Mouse (Mus musculus): ENCODE results near the gene Oxtr. TPM values are rescaled to one million over a fixed set of nuclear protein-coding genes. Genes with fewer than 3 reads are reported as not detected.
A peak's percentile ranks its signal among the peaks of the same experiment; 100 is the strongest.

The Oxtr gene
- polyA plus RNA-seq, 1 experiment from 2014 or later, result 0.05 TPM

- no peaks in the 10 kb centered on the region for H3K9me3 ChIP-seq (ENCODE audit: low read length)
- ATAC-seq, result no peak
- H3K36me3 ChIP-seq (ENCODE audit: insufficient read depth, low read length), result no peaks in the 10 kb centered on the region
- H3K4me3 ChIP-seq (ENCODE audit: low read depth, low read length), result no peak overlapping the region
- TF ChIP-seq CTCF (IDR thresholded peaks at IDR 0.05) (no peak), EP300 (IDR thresholded peaks at IDR 0.05) (no peak)
- H3K9ac ChIP-seq (replicated peaks; ENCODE audit: low read depth), result no peak overlapping the region
- H3K27ac ChIP-seq (ENCODE audit: low read length), result no peak overlapping the region
- 53% methylated on average over 8 of the region's 8 CpGs for WGBS
- DNase-seq (ENCODE audit: low spot score), result no peak
- H3K4me1 ChIP-seq (ENCODE audit: insufficient read depth, low read depth, low read length), result no peaks in the 10 kb centered on the region
- no peaks in the 10 kb centered on the region for H3K27me3 ChIP-seq (replicated peaks; ENCODE audit: insufficient read depth, low read length)
- H3K4me2 ChIP-seq (replicated peaks; ENCODE audit: low read depth, low read length), result no peak overlapping the region
These were observed 6.7 kb upstream of the Oxtr start for GRCm38 (mm10) chr6:112496291-112497060.

- 0 out of 2 replicates have a peak, but pooled peaks cover 5% of the 10 kb centered on the region for H3K27me3 ChIP-seq (replicated peaks; ENCODE audit: insufficient read depth, low read length)
- DNase-seq (ENCODE audit: low spot score) (peak; percentile 78), ATAC-seq (peak; percentile 80)
- 0 out of 2 replicates have a peak, but pooled peaks have one; percentile 44 for TF ChIP-seq EP300 (IDR thresholded peaks at IDR 0.05)
- TF ChIP-seq CTCF (IDR thresholded peaks at IDR 0.05), result no peak
- H3K4me1 ChIP-seq (ENCODE audit: insufficient read depth, low read depth, low read length), result no peaks in the 10 kb centered on the region
- H3K4me2 ChIP-seq (replicated peaks; ENCODE audit: low read depth, low read length), result no peak overlapping the region
- H3K27ac ChIP-seq (ENCODE audit: low read length), result no peak overlapping the region
- no peak overlapping the region for H3K9ac ChIP-seq (replicated peaks; ENCODE audit: low read depth)
- WGBS, result 28% methylated on average over 4 of the region's 4 CpGs
- no peak overlapping the region for H3K4me3 ChIP-seq (ENCODE audit: low read depth, low read length)
- H3K9me3 ChIP-seq (ENCODE audit: low read length), result no peaks in the 10 kb centered on the region
- no peaks in the 10 kb centered on the region for H3K36me3 ChIP-seq (ENCODE audit: insufficient read depth, low read length)
These were observed 5.5 kb upstream of the Oxtr start for GRCm38 (mm10) chr6:112495219-112495618.

GRCm38 (mm10) chr6:112494620-112495081 lies 4.9 kb upstream of the Oxtr start:
- ATAC-seq (no peak), DNase-seq (ENCODE audit: low spot score) (peak; percentile 32)
- Histone ChIP-seq H3K9me3 (ENCODE audit: low read length) (no peaks in the 10 kb centered on the region), H3K4me2 (replicated peaks; ENCODE audit: low read depth, low read length) (no peak overlapping the region), H3K36me3 (ENCODE audit: insufficient read depth, low read length) (no peaks in the 10 kb centered on the region), H3K27me3 (replicated peaks; ENCODE audit: insufficient read depth, low read length) (peaks cover 11% of the 10 kb centered on the region), H3K27ac (ENCODE audit: low read length) (no peak overlapping the region), H3K4me1 (ENCODE audit: insufficient read depth, low read depth, low read length) (no peaks in the 10 kb centered on the region), H3K9ac (replicated peaks; ENCODE audit: low read depth) (no peak overlapping the region), H3K4me3 (ENCODE audit: low read depth, low read length) (no peak overlapping the region)
- peak; percentile 51 for TF ChIP-seq CTCF (IDR thresholded peaks at IDR 0.05)
- TF ChIP-seq EP300 (IDR thresholded peaks at IDR 0.05), result no peak
- WGBS, result 56% methylated on average over 10 of the region's 10 CpGs

- ATAC-seq (no peak), DNase-seq (ENCODE audit: low spot score) (no peak)
- no peaks in the 10 kb centered on the region for H3K36me3 ChIP-seq (ENCODE audit: insufficient read depth, low read length)
- H3K4me1 ChIP-seq (ENCODE audit: insufficient read depth, low read depth, low read length), result peaks cover 7% of the 10 kb centered on the region; the same call in 1 of the 2 replicates
- H3K27me3 ChIP-seq (replicated peaks; ENCODE audit: insufficient read depth, low read length), result peaks cover 23% of the 10 kb centered on the region
- no peak overlapping the region for H3K9ac ChIP-seq (replicated peaks; ENCODE audit: low read depth)
- WGBS, result 83% methylated on average over 9 of the region's 9 CpGs
- H3K4me2 ChIP-seq (replicated peaks; ENCODE audit: low read depth, low read length), result no peak overlapping the region
- H3K9me3 ChIP-seq (ENCODE audit: low read length), result no peaks in the 10 kb centered on the region
- no peak overlapping the region for H3K4me3 ChIP-seq (ENCODE audit: low read depth, low read length)
- TF ChIP-seq CTCF (IDR thresholded peaks at IDR 0.05) (no peak), EP300 (IDR thresholded peaks at IDR 0.05) (no peak)
- H3K27ac ChIP-seq (ENCODE audit: low read length), result no peak overlapping the region
These were observed 3.6 kb upstream of the Oxtr start for GRCm38 (mm10) chr6:112493371-112493770.

- peaks cover 7% of the 10 kb centered on the region; the same call in 1 of the 2 replicates for H3K4me1 ChIP-seq (ENCODE audit: insufficient read depth, low read depth, low read length)
- no peak for ATAC-seq
- WGBS, result 81% methylated on average over 6 of the region's 6 CpGs
- TF ChIP-seq CTCF (IDR thresholded peaks at IDR 0.05) (no peak), EP300 (IDR thresholded peaks at IDR 0.05) (no peak)
- H3K9me3 ChIP-seq (ENCODE audit: low read length), result no peaks in the 10 kb centered on the region
- no peak overlapping the region for H3K27ac ChIP-seq (ENCODE audit: low read length)
- peaks cover 30% of the 10 kb centered on the region for H3K27me3 ChIP-seq (replicated peaks; ENCODE audit: insufficient read depth, low read length)
- H3K36me3 ChIP-seq (ENCODE audit: insufficient read depth, low read length), result no peaks in the 10 kb centered on the region
- no peak overlapping the region for H3K4me3 ChIP-seq (ENCODE audit: low read depth, low read length)
- no peak overlapping the region for H3K9ac ChIP-seq (replicated peaks; ENCODE audit: low read depth)
- no peak overlapping the region for H3K4me2 ChIP-seq (replicated peaks; ENCODE audit: low read depth, low read length)
- no peak for DNase-seq (ENCODE audit: low spot score)
These were observed 2.9 kb upstream of the Oxtr start for GRCm38 (mm10) chr6:112492656-112493055.

- DNase-seq (ENCODE audit: low spot score) (no peak), ATAC-seq (no peak)
- H3K4me2 ChIP-seq (replicated peaks; ENCODE audit: low read depth, low read length), result no peak overlapping the region
- 88% methylated on average over 8 of the region's 8 CpGs for WGBS
- H3K4me1 ChIP-seq (ENCODE audit: insufficient read depth, low read depth, low read length), result peaks cover 7% of the 10 kb centered on the region; the same call in 1 of the 2 replicates
- no peak overlapping the region for H3K27ac ChIP-seq (ENCODE audit: low read length)
- TF ChIP-seq CTCF (IDR thresholded peaks at IDR 0.05) (no peak), EP300 (IDR thresholded peaks at IDR 0.05) (no peak)
- no peaks in the 10 kb centered on the region for H3K9me3 ChIP-seq (ENCODE audit: low read length)
- peaks cover 38% of the 10 kb centered on the region for H3K27me3 ChIP-seq (replicated peaks; ENCODE audit: insufficient read depth, low read length)
- no peaks in the 10 kb centered on the region for H3K36me3 ChIP-seq (ENCODE audit: insufficient read depth, low read length)
- H3K4me3 ChIP-seq (ENCODE audit: low read depth, low read length), result no peak overlapping the region
- H3K9ac ChIP-seq (replicated peaks; ENCODE audit: low read depth), result no peak overlapping the region
These were observed 1.8 kb upstream of the Oxtr start for GRCm38 (mm10) chr6:112491521-112491920.

Measured in lung, postnatal 0 days (tissue).